Mouse (Mus musculus) cerebellum, adult 11-12 months (tissue): ENCODE data around the gene Olfr527.

Experiments used
- DNase-seq: peaks from one replicate; pipeline ENCODE4 v3.0.0; 2022

The Olfr527 gene

DNA sequence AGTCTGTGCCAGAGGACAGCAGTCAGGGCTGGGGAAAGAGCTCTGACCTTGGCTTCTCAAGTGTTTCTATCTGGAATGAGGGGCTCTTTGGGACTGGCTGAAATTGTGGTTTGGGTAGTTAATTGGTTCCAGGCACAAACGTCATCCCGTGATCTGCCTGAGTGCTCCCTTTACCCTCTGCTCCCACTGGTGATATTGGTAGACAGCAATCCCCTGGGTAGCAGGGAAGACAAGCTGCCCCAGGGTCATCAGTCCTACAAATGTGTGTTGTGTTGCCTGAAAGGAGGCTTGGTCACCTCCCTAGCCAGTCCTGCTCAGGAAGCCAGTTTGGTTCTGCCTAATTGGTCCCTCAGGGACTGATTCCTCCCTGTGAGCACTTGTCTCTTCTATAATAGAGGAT lies at the start of gene Olfr527:
Olfr527 (plus strand) TSS at position 301 of the 400 bp plus-strand sequence.
- DNase-seq = no peak

GRCm38 (mm10) chr7:140295746-140296145 lies 38.1 kb upstream of the Olfr527 start:
- no peak for DNase-seq

- DNase-seq = no peak
These were observed 36.9 kb upstream of the Olfr527 start for GRCm38 (mm10) chr7:140296876-140297275.

- no peak for DNase-seq
These were observed 34.4 kb upstream of the Olfr527 start for GRCm38 (mm10) chr7:140299416-140299815.

GRCm38 (mm10) chr7:140319861-140320385 lies 13.9 kb upstream of the Olfr527 start:
- DNase-seq = no peak

- no peak for DNase-seq
These were observed 13.3 kb upstream of the Olfr527 start, which contains the start of gene Olfr525 for GRCm38 (mm10) chr7:140320558-140320957. Gene Olfr525, plus strand, starts transcription at chr7:140320858.

- DNase-seq = no peak
These were observed 12.7 kb upstream of the Olfr527 start for GRCm38 (mm10) chr7:140321135-140321534.

DNA sequence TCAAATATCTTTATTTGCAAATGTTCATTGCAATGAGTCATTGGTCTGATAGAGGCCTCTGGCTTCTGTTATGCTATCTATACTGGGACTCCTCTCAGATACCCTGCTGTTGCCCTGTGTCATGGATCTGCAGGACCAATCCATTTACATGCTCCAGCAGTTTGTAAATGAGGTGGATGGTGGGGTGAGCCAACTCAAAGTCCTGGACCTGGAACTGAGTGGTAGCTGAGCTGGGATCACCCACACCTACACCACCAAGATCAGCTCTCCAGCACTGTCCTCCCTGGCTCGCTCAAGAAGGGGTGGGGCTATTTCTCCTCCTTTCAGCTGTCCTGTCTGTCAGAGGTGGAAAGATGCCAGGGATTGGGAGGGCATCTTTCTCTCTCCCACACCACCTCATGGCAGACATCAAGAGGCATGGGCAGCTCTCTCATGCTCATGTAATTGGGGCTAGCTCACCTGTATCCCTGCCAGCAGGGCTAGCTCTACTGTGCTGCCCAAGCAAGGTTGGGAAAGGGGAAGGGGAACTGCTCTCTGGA lies 4.0 kb upstream of the Olfr527 start:
- DNase-seq = no peak

DNA sequence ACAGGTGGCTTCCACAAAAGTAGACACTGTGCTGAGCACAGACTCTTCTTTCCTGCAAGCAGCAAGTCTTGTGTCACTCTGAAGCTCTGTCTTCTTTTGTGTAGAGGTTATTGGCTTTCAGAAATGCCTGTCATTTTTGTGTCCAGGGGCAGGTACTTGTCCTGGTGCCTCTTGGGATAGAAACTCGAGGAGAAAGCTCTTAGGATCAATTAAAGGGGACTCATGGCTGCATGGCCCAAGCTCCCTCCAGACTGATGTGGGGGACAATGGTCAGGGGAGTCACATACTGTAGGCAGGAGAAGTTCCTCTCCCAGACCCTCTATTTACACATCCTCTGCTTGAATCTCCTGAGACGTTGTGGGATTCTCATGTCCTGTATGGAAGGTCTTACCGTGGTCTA lies 27.8 kb downstream of the Olfr527 start, which contains the start of gene Olfr60:
Olfr60 (minus strand) TSS at position 101 of the 400 bp plus-strand sequence.
- no peak for DNase-seq

GRCm38 (mm10) chr7:140374300-140374699 lies 40.5 kb downstream of the Olfr527 start:
- no peak for DNase-seq

- no peak for DNase-seq
These were observed 42.4 kb downstream of the Olfr527 start, which contains the start of gene Olfr530 for GRCm38 (mm10) chr7:140376231-140376630. Gene Olfr530, minus strand, starts transcription at chr7:140376331.

GRCm38 (mm10) chr7:140376911-140377310 lies 43.1 kb downstream of the Olfr527 start:
- no peak for DNase-seq
